Mouse (Mus musculus): ENCODE results near the gene Usb1. TPM values are rescaled to one million over a fixed set of nuclear protein-coding genes. Genes with fewer than 3 reads are reported as not detected.

Gene Usb1
- polyA plus RNA-seq, 1 experiment, result 24.1 TPM

DNA sequence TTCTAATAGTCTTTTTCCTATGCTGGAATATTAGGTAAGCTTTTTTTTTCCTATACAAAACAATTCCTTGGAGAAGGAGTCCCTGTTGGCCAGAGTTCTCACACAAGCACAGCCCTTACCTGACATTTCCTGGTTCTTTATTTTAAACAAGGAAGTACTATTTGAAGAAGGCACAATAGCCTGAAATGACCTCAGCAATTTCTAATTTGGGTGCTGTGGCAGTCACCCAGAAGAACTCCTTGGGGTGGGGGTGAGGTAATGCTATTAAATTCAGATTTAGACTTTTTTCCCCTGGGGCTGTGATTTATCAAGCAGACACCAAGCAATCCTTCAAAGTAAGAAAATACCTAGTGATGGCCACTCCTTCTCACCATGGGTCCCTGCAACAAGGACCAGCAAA, 48.9 kb downstream of the Usb1 start:
- Histone ChIP-seq H3K27ac (ENCODE audit: insufficient read depth, low read length) (no peak overlapping the region), H3K4me3 (ENCODE audit: insufficient read depth, low read length) (no peak overlapping the region), H3K4me1 (ENCODE audit: control insufficient read depth, insufficient read depth, low read length) (peaks cover 4% of the 10 kb centered on the region; the same call in 1 of the 2 replicates)
- TF ChIP-seq POLR2A (IDR thresholded peaks at IDR 0.05; ENCODE audit: low read depth, low read length), result no peak
- no peak for TF ChIP-seq CTCF (IDR thresholded peaks at IDR 0.05; ENCODE audit: borderline replicate concordance, insufficient read depth, low read length)

- peaks cover 7% of the 10 kb centered on the region; the same call in 1 of the 2 replicates for H3K4me1 ChIP-seq (ENCODE audit: control insufficient read depth, insufficient read depth, low read length)
- no peak for TF ChIP-seq POLR2A (IDR thresholded peaks at IDR 0.05; ENCODE audit: low read depth, low read length)
- TF ChIP-seq CTCF (IDR thresholded peaks at IDR 0.05; ENCODE audit: borderline replicate concordance, insufficient read depth, low read length), result no peak
- H3K27ac ChIP-seq (ENCODE audit: insufficient read depth, low read length), result no peak overlapping the region
- no peak overlapping the region for H3K4me3 ChIP-seq (ENCODE audit: insufficient read depth, low read length)
These were observed 49.5 kb downstream of the Usb1 start for GRCm38 (mm10) chr8:95381595-95381994.

DNA sequence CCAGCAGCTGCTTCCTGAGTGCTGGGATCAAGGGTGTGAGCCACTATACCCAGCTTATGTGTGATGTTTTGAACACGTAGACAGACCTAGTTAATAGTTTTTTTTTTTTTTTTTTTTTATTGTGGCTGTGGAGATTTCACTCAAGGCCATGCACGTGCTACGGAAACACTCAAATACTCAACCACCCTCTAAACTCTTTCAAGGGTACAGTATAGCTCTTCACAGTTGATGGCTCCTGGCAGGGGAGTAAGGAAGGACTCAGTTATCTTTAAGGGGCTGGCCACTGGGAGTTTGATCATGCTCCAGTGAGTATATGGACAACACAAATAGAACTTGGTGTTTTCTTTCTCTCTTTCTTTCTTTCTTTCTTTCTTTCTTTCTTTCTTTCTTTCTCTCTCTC, 52.4 kb downstream of the Usb1 start:
- no peak overlapping the region for H3K27ac ChIP-seq (ENCODE audit: insufficient read depth, low read length)
- no peak overlapping the region for H3K4me3 ChIP-seq (ENCODE audit: insufficient read depth, low read length)
- no peak for TF ChIP-seq CTCF (IDR thresholded peaks at IDR 0.05; ENCODE audit: borderline replicate concordance, insufficient read depth, low read length)
- no peak for TF ChIP-seq POLR2A (IDR thresholded peaks at IDR 0.05; ENCODE audit: low read depth, low read length)

GRCm38 (mm10) chr8:95386037-95386436, 54.0 kb downstream of the Usb1 start:
- TF ChIP-seq CTCF (IDR thresholded peaks at IDR 0.05; ENCODE audit: borderline replicate concordance, insufficient read depth, low read length) (no peak), POLR2A (IDR thresholded peaks at IDR 0.05; ENCODE audit: low read depth, low read length) (no peak)
- Histone ChIP-seq H3K4me1 (ENCODE audit: control insufficient read depth, insufficient read depth, low read length) (peaks cover 7% of the 10 kb centered on the region; the same call in 1 of the 2 replicates), H3K4me3 (ENCODE audit: insufficient read depth, low read length) (no peak overlapping the region), H3K27ac (ENCODE audit: insufficient read depth, low read length) (no peak overlapping the region)

More for the DNA sequence above, 52.4 kb downstream of the Usb1 start:
- H3K4me1 ChIP-seq (ENCODE audit: control insufficient read depth, insufficient read depth, low read length), result peaks cover 7% of the 10 kb centered on the region; the same call in 1 of the 2 replicates

DNA sequence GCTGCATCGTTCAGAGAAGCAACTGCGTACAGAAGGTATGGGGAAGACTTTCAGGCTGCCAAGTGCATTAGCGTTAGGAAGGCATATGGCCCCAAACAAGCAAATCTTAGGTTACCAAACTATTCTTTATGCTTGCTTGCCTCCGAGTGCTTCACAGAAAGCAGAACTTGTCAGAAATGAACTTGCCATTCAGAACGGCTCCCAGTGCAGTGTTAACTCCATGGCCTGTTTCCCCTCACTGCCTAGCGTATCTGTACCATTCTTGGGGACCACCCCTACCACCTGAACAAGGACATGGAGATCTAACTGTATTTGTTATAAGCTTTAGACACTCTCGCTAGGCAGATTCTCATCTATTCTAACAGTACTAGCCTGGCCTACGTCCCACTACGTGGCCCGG, 55.1 kb downstream of the Usb1 start:
- Histone ChIP-seq H3K4me3 (ENCODE audit: insufficient read depth, low read length) (no peak overlapping the region), H3K27ac (ENCODE audit: insufficient read depth, low read length) (no peak overlapping the region), H3K4me1 (ENCODE audit: control insufficient read depth, insufficient read depth, low read length) (peaks cover 7% of the 10 kb centered on the region; the same call in 1 of the 2 replicates)
- TF ChIP-seq CTCF (IDR thresholded peaks at IDR 0.05; ENCODE audit: borderline replicate concordance, insufficient read depth, low read length), result no peak
- TF ChIP-seq POLR2A (IDR thresholded peaks at IDR 0.05; ENCODE audit: low read depth, low read length), result no peak

DNA sequence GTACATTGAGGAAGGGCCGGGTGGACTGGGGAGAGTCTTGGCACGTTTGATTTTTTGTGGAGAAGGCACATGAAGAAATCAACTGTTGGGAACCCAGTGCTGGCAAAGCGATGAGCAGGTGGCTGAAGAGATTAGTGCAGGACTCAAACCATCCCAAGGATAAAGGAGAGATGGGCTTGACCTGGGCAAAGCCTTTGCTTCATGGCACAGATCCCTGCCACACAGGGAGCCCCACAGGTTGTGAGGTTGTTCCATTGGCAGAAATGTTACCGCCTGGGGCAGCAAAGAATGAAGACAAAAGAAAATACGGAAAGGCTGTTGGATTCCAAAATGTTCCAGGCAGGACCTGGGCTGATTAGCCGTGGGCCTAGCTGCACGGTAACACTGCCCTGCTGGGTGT, 55.9 kb downstream of the Usb1 start:
- TF ChIP-seq CTCF (IDR thresholded peaks at IDR 0.05; ENCODE audit: borderline replicate concordance, insufficient read depth, low read length), result no peak
- no peak for TF ChIP-seq POLR2A (IDR thresholded peaks at IDR 0.05; ENCODE audit: low read depth, low read length)
- Histone ChIP-seq H3K4me1 (ENCODE audit: control insufficient read depth, insufficient read depth, low read length) (peaks cover 7% of the 10 kb centered on the region; the same call in 1 of the 2 replicates), H3K27ac (ENCODE audit: insufficient read depth, low read length) (no peak overlapping the region), H3K4me3 (ENCODE audit: insufficient read depth, low read length) (no peak overlapping the region)

DNA sequence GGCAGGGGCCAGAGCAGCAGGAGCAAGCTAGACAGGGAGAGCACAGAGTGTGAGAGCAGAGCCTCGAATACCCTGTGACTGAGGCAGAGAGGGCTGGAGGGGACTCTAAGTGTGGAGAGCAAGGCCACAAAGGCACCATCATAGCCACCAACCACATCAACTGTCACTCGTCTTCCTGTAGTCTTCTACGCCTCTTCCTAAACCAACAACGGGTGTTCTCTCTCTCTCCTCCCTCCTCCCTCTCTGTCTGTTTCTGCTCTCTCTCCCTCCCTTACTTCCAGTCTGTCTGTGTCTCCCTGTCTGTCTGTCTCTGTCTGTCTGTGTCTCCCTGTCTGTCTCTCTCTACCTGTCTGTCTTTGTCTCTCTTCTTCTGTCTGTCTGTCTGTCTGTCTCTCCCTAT, 58.2 kb downstream of the Usb1 start:
- no peak overlapping the region for H3K4me3 ChIP-seq (ENCODE audit: insufficient read depth, low read length)
- H3K4me1 ChIP-seq (ENCODE audit: control insufficient read depth, insufficient read depth, low read length), result peaks cover 7% of the 10 kb centered on the region; the same call in 1 of the 2 replicates
- TF ChIP-seq POLR2A (IDR thresholded peaks at IDR 0.05; ENCODE audit: low read depth, low read length), result no peak
- no peak for TF ChIP-seq CTCF (IDR thresholded peaks at IDR 0.05; ENCODE audit: borderline replicate concordance, insufficient read depth, low read length)
- no peak overlapping the region for H3K27ac ChIP-seq (ENCODE audit: insufficient read depth, low read length)

- H3K4me3 ChIP-seq (ENCODE audit: insufficient read depth, low read length), result no peak overlapping the region
- no peak overlapping the region for H3K27ac ChIP-seq (ENCODE audit: insufficient read depth, low read length)
- H3K4me1 ChIP-seq (ENCODE audit: control insufficient read depth, insufficient read depth, low read length), result 0 out of 2 replicates have a peak, but pooled peaks cover 2% of the 10 kb centered on the region
- TF ChIP-seq CTCF (IDR thresholded peaks at IDR 0.05; ENCODE audit: borderline replicate concordance, insufficient read depth, low read length), result no peak
- TF ChIP-seq POLR2A (IDR thresholded peaks at IDR 0.05; ENCODE audit: low read depth, low read length), result no peak
These were observed 59.0 kb downstream of the Usb1 start for GRCm38 (mm10) chr8:95391101-95391500.

DNA sequence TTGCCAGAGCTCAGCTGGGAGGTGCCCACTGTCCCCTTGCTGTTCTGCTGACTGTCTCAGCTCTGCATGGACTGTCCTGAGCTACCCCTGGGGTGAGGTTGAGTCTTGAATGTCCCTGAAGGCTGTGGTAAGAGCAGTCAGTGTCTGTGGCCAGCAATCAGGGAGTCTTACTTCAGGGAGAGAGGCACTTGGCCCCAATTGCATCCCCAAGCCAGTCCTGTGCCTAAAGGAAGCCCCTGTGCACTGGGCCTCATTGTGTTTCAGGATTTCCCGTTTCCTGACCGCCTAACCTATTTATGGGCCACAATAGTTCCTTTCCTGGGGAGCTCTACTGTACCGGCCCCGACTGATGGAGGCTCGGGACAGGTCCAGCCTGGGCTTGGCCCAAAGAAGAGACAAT, 60.5 kb downstream of the Usb1 start:
- Histone ChIP-seq H3K4me3 (ENCODE audit: insufficient read depth, low read length) (no peak overlapping the region), H3K27ac (ENCODE audit: insufficient read depth, low read length) (no peak overlapping the region), H3K4me1 (ENCODE audit: control insufficient read depth, insufficient read depth, low read length) (no peaks in the 10 kb centered on the region)
- TF ChIP-seq POLR2A (IDR thresholded peaks at IDR 0.05; ENCODE audit: low read depth, low read length) (no peak), CTCF (IDR thresholded peaks at IDR 0.05; ENCODE audit: borderline replicate concordance, insufficient read depth, low read length) (no peak)

- Histone ChIP-seq H3K27ac (ENCODE audit: insufficient read depth, low read length) (no peak overlapping the region), H3K4me1 (ENCODE audit: control insufficient read depth, insufficient read depth, low read length) (no peaks in the 10 kb centered on the region), H3K4me3 (ENCODE audit: insufficient read depth, low read length) (no peak overlapping the region)
- TF ChIP-seq POLR2A (IDR thresholded peaks at IDR 0.05; ENCODE audit: low read depth, low read length) (no peak), CTCF (IDR thresholded peaks at IDR 0.05; ENCODE audit: borderline replicate concordance, insufficient read depth, low read length) (no peak)
These were observed 63.3 kb downstream of the Usb1 start for GRCm38 (mm10) chr8:95395186-95395918.

Data from embryonic fibroblast, embryonic 13.5 days (primary cell).